Mouse (Mus musculus) intestine, postnatal 0 days (tissue): ENCODE measurements around the gene Mrc1. TPM values are rescaled to one million over a fixed set of nuclear protein-coding genes. Genes with fewer than 3 reads are reported as not detected.
A peak's percentile ranks its signal among the peaks of the same experiment; 100 is the strongest.

Experiments used
- ATAC-seq: fragments of 200-750 bp; cut with Nextera tagmentation; 2 replicates; pipeline ENCODE4 v1.8.0; 2017; ENCODE audit warnings: mild to moderate bottlenecking, moderate TSS enrichment, moderate library complexity
- H3K27ac ChIP-seq: fragments of 300-500 bp; sonication (generic); 2 replicates; pipeline ENCODE4 v1.5.1; 2014; ENCODE audit warnings: mild to moderate bottlenecking, low read depth, low read length, moderate library complexity
- H3K27me3 ChIP-seq: fragments of 300-500 bp; sonication (generic); replicated peaks from 2 replicates; pipeline ENCODE4 v1.6.1; 2014; ENCODE audit warnings: low read length, mixed read lengths; ENCODE audit not compliant: control insufficient read depth, insufficient read depth
- H3K36me3 ChIP-seq: fragments of 300-500 bp; sonication (generic); 2 replicates; pipeline ENCODE4 v1.6.1; 2014; ENCODE audit warnings: mild to moderate bottlenecking, moderate library complexity; ENCODE audit not compliant: control insufficient read depth, insufficient read depth
- H3K4me1 ChIP-seq: fragments of 300-500 bp; sonication (generic); replicated peaks from 2 replicates; pipeline ENCODE4 v1.6.1; 2014; ENCODE audit warnings: antibody characterized with exemption, low read length, mixed read lengths; ENCODE audit not compliant: control insufficient read depth, insufficient read depth
- H3K4me2 ChIP-seq: fragments of 300-500 bp; sonication (generic); replicated peaks from 2 replicates; pipeline ENCODE4 v1.6.1; 2014; ENCODE audit warnings: low read depth, mild to moderate bottlenecking, moderate library complexity
- H3K4me3 ChIP-seq: fragments of 300-500 bp; sonication (generic); 2 replicates; pipeline ENCODE4 v1.5.1; 2014; ENCODE audit warnings: low read depth, low read length
- H3K9ac ChIP-seq: fragments of 300-500 bp; sonication (generic); 2 replicates; pipeline ENCODE4 v1.6.1; 2014; ENCODE audit warnings: mild to moderate bottlenecking, low read depth, low read length
- H3K9me3 ChIP-seq: fragments of 300-500 bp; sonication (generic); 2 replicates; pipeline ENCODE4 v1.6.1; 2016; ENCODE audit warnings: mixed run types; ENCODE audit not compliant: control insufficient read depth
- CTCF ChIP-seq: sonication (generic); IDR thresholded peaks from 2 replicates; pipeline ENCODE4 v1.5.1; 2016; ENCODE audit warnings: low read depth, mild to moderate bottlenecking, control low read depth, antibody characterized with exemption, moderate library complexity
- WGBS: fragments of 180-500 bp; shearing (Covaris S2); extraction: QIAGEN DNeasy Blood & Tissue Kit; methylation state at CpG from one replicate; pipeline ENCODE4 v1.1.7; 2014; 5-methylcytosine and 5-hydroxymethylcytosine counted together
- polyA plus RNA-seq: library from polyadenylated mRNA; unstranded; fragments of >200 nt; fragmentation: Nextera tagmentation; extraction: Ambion mirVana; gene quantifications from 2 replicates; pipeline ENCODE4 v1.2.1, GENCODE M21; 2015

The Mrc1 gene
- polyA plus RNA-seq, 1 experiment from 2014 or later: 3.1 TPM

DNA sequence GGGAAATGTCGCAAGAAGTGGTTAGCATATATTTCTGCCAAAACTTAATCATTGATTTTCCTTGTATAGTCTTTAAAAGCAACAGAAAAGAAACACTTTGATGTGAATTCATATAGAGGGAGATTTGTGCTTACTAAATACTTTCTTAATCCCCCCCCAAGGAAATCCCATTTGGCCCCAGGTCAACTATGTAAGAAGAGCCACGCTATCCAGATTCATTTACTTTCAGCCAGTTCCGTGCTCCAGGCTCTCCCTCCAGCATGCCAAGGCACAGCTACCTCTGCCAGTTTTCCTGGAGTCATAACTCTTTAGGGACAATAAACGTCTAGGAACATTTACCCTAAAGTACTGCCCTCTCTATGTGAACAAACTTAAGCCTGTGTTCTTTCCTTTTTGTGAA, 8.5 kb downstream of the Mrc1 start:
- WGBS: 43% methylated on average over 4 of the region's 4 CpGs
- no peak overlapping the region for H3K9ac ChIP-seq
- no peaks in the 10 kb centered on the region for H3K4me1 ChIP-seq
- H3K36me3 ChIP-seq: no peaks in the 10 kb centered on the region
- no peak for ATAC-seq
- H3K27me3 ChIP-seq: no peaks in the 10 kb centered on the region
- no peak overlapping the region for H3K4me3 ChIP-seq
- no peak overlapping the region for H3K27ac ChIP-seq
- H3K4me2 ChIP-seq: 0 out of 2 replicates have a peak overlapping the region, but pooled peaks have one; percentile 3
- H3K9me3 ChIP-seq: no peaks in the 10 kb centered on the region
- no peak for TF ChIP-seq CTCF

DNA sequence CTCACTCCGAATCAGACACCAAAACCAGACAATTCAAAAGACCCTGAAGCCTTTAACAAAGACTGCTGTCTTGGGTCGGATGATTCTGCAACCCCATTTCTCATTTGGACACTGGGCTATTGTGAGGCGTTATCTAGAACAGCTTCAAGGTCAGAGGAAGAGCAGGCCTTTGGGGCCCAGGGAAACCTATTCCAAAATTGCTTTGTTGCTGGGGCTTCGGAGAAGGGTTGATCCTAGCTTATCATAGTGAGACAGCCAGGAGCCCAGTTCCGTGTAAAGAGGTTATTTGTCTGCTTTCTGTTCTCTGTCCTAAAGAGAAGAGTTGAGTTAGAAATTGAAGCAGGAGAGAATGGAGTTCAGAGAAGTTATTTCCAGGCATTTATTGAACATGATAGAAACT, 10.0 kb downstream of the Mrc1 start:
- Histone ChIP-seq H3K4me3 (no peak overlapping the region), H3K4me2 (no peak overlapping the region), H3K27ac (no peak overlapping the region), H3K9ac (no peak overlapping the region), H3K4me1 (no peaks in the 10 kb centered on the region), H3K36me3 (no peaks in the 10 kb centered on the region), H3K9me3 (no peaks in the 10 kb centered on the region), H3K27me3 (no peaks in the 10 kb centered on the region)
- 65% methylated on average over 5 of the region's 5 CpGs for WGBS
- ATAC-seq: no peak
- no peak for TF ChIP-seq CTCF

DNA sequence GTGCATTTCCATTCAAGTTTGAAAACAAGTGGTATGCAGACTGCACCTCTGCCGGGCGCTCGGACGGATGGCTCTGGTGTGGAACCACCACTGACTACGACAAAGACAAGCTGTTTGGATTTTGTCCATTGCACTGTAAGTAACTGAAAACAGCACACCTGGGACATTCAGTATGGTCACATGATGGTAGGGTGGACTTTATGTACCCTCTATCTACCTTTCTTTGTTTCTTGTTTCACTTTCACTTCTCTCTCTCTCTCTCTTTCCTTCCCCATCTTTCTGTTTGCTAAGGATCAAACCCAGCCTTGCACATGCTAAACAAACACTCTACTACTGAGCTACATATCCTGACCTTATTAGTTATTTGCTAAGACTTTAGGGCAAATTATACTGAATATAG, 15.0 kb downstream of the Mrc1 start:
- Histone ChIP-seq H3K9me3 (no peaks in the 10 kb centered on the region), H3K4me3 (no peak overlapping the region), H3K4me2 (peak overlapping the region; percentile 30; the same call in 1 of the 2 replicates), H3K36me3 (no peaks in the 10 kb centered on the region), H3K4me1 (no peaks in the 10 kb centered on the region), H3K27me3 (no peaks in the 10 kb centered on the region), H3K27ac (no peak overlapping the region), H3K9ac (no peak overlapping the region)
- ATAC-seq: peak; percentile 66
- 77% methylated on average over 5 of the region's 5 CpGs for WGBS
- TF ChIP-seq CTCF: no peak

DNA sequence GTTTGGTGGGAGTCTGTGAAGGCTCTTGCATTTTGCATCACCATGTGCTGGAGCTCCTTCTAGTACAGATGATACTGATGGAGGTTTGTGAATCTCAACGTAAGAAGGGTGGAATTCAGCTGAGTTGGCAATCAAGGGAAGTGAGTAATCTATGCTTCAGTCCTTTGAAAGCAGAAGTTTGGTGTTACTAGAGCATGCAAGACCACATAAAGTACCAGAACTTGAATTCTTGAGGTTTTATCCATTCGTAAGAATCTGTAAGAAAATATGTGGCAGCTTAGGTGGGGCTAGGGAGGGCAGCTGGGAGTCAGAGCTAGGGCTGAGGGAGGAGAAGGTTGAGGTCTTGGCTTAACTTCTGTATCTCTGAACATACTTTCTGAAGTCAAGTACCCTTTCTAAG, 15.5 kb downstream of the Mrc1 start:
- no peaks in the 10 kb centered on the region for H3K9me3 ChIP-seq
- H3K4me1 ChIP-seq: no peaks in the 10 kb centered on the region
- H3K9ac ChIP-seq: no peak overlapping the region
- no peak for ATAC-seq
- H3K4me3 ChIP-seq: no peak overlapping the region
- no peak for TF ChIP-seq CTCF
- H3K4me2 ChIP-seq: no peak overlapping the region; the same call in 1 of the 2 replicates
- H3K27ac ChIP-seq: no peak overlapping the region
- no peaks in the 10 kb centered on the region for H3K27me3 ChIP-seq
- WGBS: 66% methylated on average over 2 of the region's 2 CpGs
- H3K36me3 ChIP-seq: no peaks in the 10 kb centered on the region

DNA sequence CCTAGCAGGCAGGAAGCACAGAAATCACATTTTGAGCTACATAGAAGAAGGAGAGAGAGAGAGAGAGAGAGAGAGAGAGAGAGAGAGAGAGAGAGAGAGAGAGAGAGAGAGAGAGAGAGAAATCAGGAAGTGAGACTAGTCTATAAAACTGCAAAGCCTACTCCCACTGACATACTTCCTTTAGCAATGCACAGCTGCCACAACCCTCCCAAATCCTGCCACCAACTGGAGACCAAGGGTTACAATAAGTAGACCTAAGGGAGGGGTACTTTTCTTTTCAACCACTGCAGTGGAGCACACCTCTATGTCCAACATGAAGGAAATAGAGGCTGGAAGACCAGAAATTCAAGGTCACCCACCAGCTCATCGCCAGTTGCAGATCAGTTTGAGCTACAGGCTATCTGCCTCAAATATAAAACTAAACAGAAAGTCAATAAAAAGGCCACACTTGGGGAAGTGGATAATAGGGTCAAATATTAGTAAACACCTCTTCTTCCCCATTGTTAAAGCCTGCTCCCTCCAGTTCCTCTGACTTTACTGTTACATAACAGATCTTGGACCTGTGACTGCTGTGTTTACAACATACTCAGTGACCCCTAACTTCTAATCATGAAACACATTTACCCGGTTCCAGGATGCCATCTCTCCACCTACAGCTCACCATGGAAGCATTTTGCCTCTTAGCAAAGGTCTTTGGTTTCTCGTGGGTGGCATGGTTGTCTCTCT, 20.8 kb downstream of the Mrc1 start:
- peak; percentile 39 for TF ChIP-seq CTCF
- H3K9ac ChIP-seq: no peak overlapping the region
- H3K4me3 ChIP-seq: no peak overlapping the region
- no peak overlapping the region for H3K27ac ChIP-seq
- no peaks in the 10 kb centered on the region for H3K36me3 ChIP-seq
- WGBS: 68% methylated on average over 3 of the region's 3 CpGs
- H3K4me2 ChIP-seq: no peak overlapping the region
- no peaks in the 10 kb centered on the region for H3K27me3 ChIP-seq
- H3K9me3 ChIP-seq: no peaks in the 10 kb centered on the region
- 0 out of 2 replicates have a peak, but pooled peaks have one; percentile 41 for ATAC-seq
- H3K4me1 ChIP-seq: no peaks in the 10 kb centered on the region

DNA sequence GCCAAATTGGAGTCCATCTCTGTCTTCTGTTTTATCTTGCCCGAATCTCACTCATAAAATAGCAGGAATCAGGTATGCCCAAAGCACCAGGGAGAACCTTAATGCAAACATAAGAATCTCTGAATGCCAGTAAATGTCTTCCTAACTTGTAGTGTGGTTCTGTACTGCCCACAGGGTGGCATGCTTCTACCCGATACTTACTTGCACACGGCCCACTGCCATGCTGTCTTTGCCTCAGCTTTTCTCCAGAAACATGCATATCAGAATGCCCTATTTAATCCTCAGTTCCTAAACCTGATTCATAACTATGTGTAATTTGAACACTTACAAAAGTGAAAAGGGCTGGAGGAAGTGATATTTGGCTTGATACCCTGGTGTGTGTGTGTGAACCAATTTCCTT, 22.7 kb downstream of the Mrc1 start:
- 81% methylated on average over 3 of the region's 3 CpGs for WGBS
- no peaks in the 10 kb centered on the region for H3K9me3 ChIP-seq
- TF ChIP-seq CTCF: peak; percentile 27; the same call in 1 of the 2 replicates

More for the DNA sequence above, 22.7 kb downstream of the Mrc1 start:
- H3K36me3 ChIP-seq: no peaks in the 10 kb centered on the region
- H3K27ac ChIP-seq: no peak overlapping the region
- ATAC-seq: no peak
- no peaks in the 10 kb centered on the region for H3K4me1 ChIP-seq
- H3K4me2 ChIP-seq: no peak overlapping the region
- H3K27me3 ChIP-seq: no peaks in the 10 kb centered on the region
- no peak overlapping the region for H3K9ac ChIP-seq
- H3K4me3 ChIP-seq: no peak overlapping the region
